Comparison of ENCODE assay signal across 20 mouse cellular contexts in genomic region chr6:87069195-87069900, GRCm38 (mm10). TPM values are rescaled to one million over a fixed set of nuclear protein-coding genes. Genes with fewer than 3 reads are reported as not detected.
DNase-seq lines count a peak whose midpoint lies in the region; ATAC-seq and TF ChIP-seq lines count a peak whose summit lies in the region.
"Had no signal": no experiment of that assay in that cellular context is flagged by ENCODE, and none has a peak within 500 bp of the region (broad histone marks: within the 10 kb centered on the region; RNA-seq: fewer than 3 reads in every experiment).

No protein-coding gene starts in this region.

- H3K36me3 ChIP-seq in CH12.LX (replicated peaks in 1 of 2; ENCODE audit: control insufficient read depth in 1 of 2, insufficient read depth in 1 of 2, low read length in 1 of 2): peaks cover 34 to 84% of the 10 kb centered on the region in 2 experiments
- H3K36me3 ChIP-seq in lung, embryonic 14.5 days (ENCODE audit: insufficient read depth): peaks cover 96% of the 10 kb centered on the region
- peaks cover 32% of the 10 kb centered on the region for H3K36me3 ChIP-seq in myocyte (ENCODE audit: control insufficient read depth, insufficient read depth)

- in situ Hi-C loops in CH12.LX (cut with MboI; ENCODE audit: low pct_ligation_motif_present, low pct_unique_long_range_greater_than_20kb, low sequenced_read_pairs): no loop called here

- TF ChIP-seq CTCF in CH12.LX (conservative IDR thresholded peaks at IDR 0.05 in 1 of 2, IDR thresholded peaks at IDR 0.05 in 1 of 2; ENCODE audit: low read depth in 2 of 2, low read length in 2 of 2): no peak
- no peak for TF ChIP-seq CTCF in lung, embryonic 14.5 days (IDR thresholded peaks at IDR 0.05; ENCODE audit: low read depth)

- H3ac ChIP-seq in myocyte (ENCODE audit: control insufficient read depth, insufficient read length): no peak overlapping the region

- peak; percentile 95 for TF ChIP-seq EP300 in CH12.LX (IDR thresholded peaks at IDR 0.05; ENCODE audit: low read length)

- peak overlapping the region; percentile 37 for H3K4me2 ChIP-seq in CH12.LX (ENCODE audit: insufficient read depth, low read depth, poor library complexity, severe bottlenecking)
- no peak overlapping the region for H3K4me2 ChIP-seq in lung, embryonic 14.5 days
- H3K4me2 ChIP-seq in myocyte (ENCODE audit: low read depth): peak overlapping the region; percentile 41
- H3K4me2 ChIP-seq: forebrain, embryonic 12.5 days; limb, embryonic 13.5 days had no signal

- 0 out of 2 replicates have a peak, but pooled peaks have one; percentile 20 for TF ChIP-seq POLR2A in CH12.LX (IDR thresholded peaks at IDR 0.05; ENCODE audit: low read depth, low read length)
- no peak for TF ChIP-seq POLR2A in myocyte (IDR thresholded peaks at IDR 0.05; ENCODE audit: insufficient read length, low read depth)

- H3K9ac ChIP-seq in CH12.LX (ENCODE audit: insufficient read depth, low read depth): peak overlapping the region; percentile 36
- no peak overlapping the region for H3K9ac ChIP-seq in lung, embryonic 14.5 days
- H3K9ac ChIP-seq: forebrain, embryonic 12.5 days; limb, embryonic 13.5 days had no signal

- DNase-seq in CH12.LX (ENCODE audit: extremely low read depth) (peak; percentile 82), adipocyte (ENCODE audit: low spot score) (peak; percentile 51)
- DNase-seq in lung, embryonic 14.5 days: peak; percentile 61
- no peak for DNase-seq in kidney, adult 8-10 months
- no peak for DNase-seq in thymus, postnatal 0 days (ENCODE audit: low spot score)
- no peak for DNase-seq in left cerebral cortex, adult 18-20 months (ENCODE audit: low spot score in 2 of 2)
- DNase-seq: adrenal gland, adult 2 months; cerebellum, postnatal 14 days; kidney, postnatal 14 days; thymus, adult 18-20 months had no signal

- dilution Hi-C loops in CH12.LX (cut with MboI; ENCODE audit: extremely low pct_ligation_motif_present, extremely low pct_unique_long_range_greater_than_20kb, low sequenced_read_pairs): no loop called here

- peaks cover 28 to 73% of the 10 kb centered on the region in 2 experiments for H3K4me1 ChIP-seq in CH12.LX (ENCODE audit: control insufficient read depth in 1 of 2, insufficient read depth in 2 of 2)
- H3K4me1 ChIP-seq in lung, embryonic 14.5 days (ENCODE audit: insufficient read depth): no peaks in the 10 kb centered on the region
- H3K4me1 ChIP-seq: forebrain, embryonic 12.5 days had no signal

- H3K27ac ChIP-seq in CH12.LX (ENCODE audit: insufficient read depth, low read depth): peak overlapping the region; percentile 90
- H3K27ac ChIP-seq in lung, embryonic 14.5 days (ENCODE audit: low read depth): 0 out of 2 replicates have a peak overlapping the region, but pooled peaks have one; percentile 24
- H3K27ac ChIP-seq: forebrain, embryonic 12.5 days; heart, embryonic 10.5 days; hindbrain, postnatal 0 days; limb, embryonic 13.5 days had no signal

- no peaks in the 10 kb centered on the region for H3K27me3 ChIP-seq in CH12.LX (replicated peaks)
- no peaks in the 10 kb centered on the region for H3K27me3 ChIP-seq in lung, embryonic 14.5 days (ENCODE audit: insufficient read depth, low read length)
- H3K27me3 ChIP-seq in myocyte (ENCODE audit: control insufficient read depth, insufficient read depth, insufficient read length): no peaks in the 10 kb centered on the region
- H3K27me3 ChIP-seq: forebrain, embryonic 12.5 days; limb, embryonic 13.5 days had no signal

- TF ChIP-seq RAD21 in CH12.LX (IDR thresholded peaks at IDR 0.05; ENCODE audit: low read depth, low read length): no peak; the same call in 1 of the 2 replicates

- WGBS in lung, embryonic 14.5 days: 24% methylated on average over 7 of the region's 7 CpGs

- no peak overlapping the region for H3K4me3 ChIP-seq in CH12.LX (replicated peaks in 1 of 3; ENCODE audit: low read depth in 2 of 3, low read length in 2 of 3, poor library complexity in 1 of 3)
- no peak overlapping the region for H3K4me3 ChIP-seq in lung, embryonic 14.5 days (ENCODE audit: low read depth, low read length)
- no peak overlapping the region for H3K4me3 ChIP-seq in myocyte
- H3K4me3 ChIP-seq: forebrain, embryonic 12.5 days; heart, embryonic 10.5 days; limb, embryonic 13.5 days had no signal

- peak; percentile 38; the same call in 1 of the 2 replicates for ATAC-seq in lung, embryonic 14.5 days (ENCODE audit: insufficient read depth)
- ATAC-seq: hindbrain, postnatal 0 days; midbrain, embryonic 16.5 days had no signal

- no peaks in the 10 kb centered on the region for H3K9me3 ChIP-seq in CH12.LX (replicated peaks; ENCODE audit: low read length)
- no peaks in the 10 kb centered on the region for H3K9me3 ChIP-seq in lung, embryonic 14.5 days (ENCODE audit: low read depth, low read length)
- H3K9me3 ChIP-seq: forebrain, embryonic 12.5 days; heart, embryonic 10.5 days; limb, embryonic 13.5 days had no signal

- H3K79me2 ChIP-seq in CH12.LX (replicated peaks; ENCODE audit: control insufficient read depth, extremely low read depth, insufficient read depth, poor library complexity, severe bottlenecking): peaks cover 2% of the 10 kb centered on the region; the same call in 1 of the 2 replicates
- H3K79me2 ChIP-seq in myocyte (ENCODE audit: control insufficient read depth, insufficient read depth): no peaks in the 10 kb centered on the region

TF ChIP-seq in CH12.LX, 34 proteins besides CTCF, POLR2A, EP300 and RAD21 (continues in another document):
- TF ChIP-seq JUND (conservative IDR thresholded peaks at IDR 0.05; ENCODE audit: low read depth, low read length) (peak; percentile 57), MYC (IDR thresholded peaks at IDR 0.05; ENCODE audit: low read depth, low read length) (no peak), ZC3H11A (IDR thresholded peaks at IDR 0.05; ENCODE audit: low read depth, low read length) (no peak), CHD2 (IDR thresholded peaks at IDR 0.05; ENCODE audit: low read length) (no peak; the same call in none of the 2 replicates), KAT2A (IDR thresholded peaks at IDR 0.05; ENCODE audit: insufficient replicate concordance, low read length) (no peak), SIN3A (IDR thresholded peaks at IDR 0.05; ENCODE audit: low read length) (peak; percentile 56), POLR2AphosphoS2 (IDR thresholded peaks at IDR 0.05; ENCODE audit: low read depth, low read length) (no peak), HCFC1 (IDR thresholded peaks at IDR 0.05; ENCODE audit: low read depth, low read length) (peak; percentile 39; the same call in 1 of the 2 replicates), CHD1 (IDR thresholded peaks at IDR 0.05; ENCODE audit: low read depth, low read length) (peak; percentile 99), UBTF (IDR thresholded peaks at IDR 0.05; ENCODE audit: low read depth, low read length) (no peak), MAFK (IDR thresholded peaks at IDR 0.05; ENCODE audit: insufficient replicate concordance, low read length) (0 out of 2 replicates have a peak, but pooled peaks have one; percentile 59), USF1 (IDR thresholded peaks at IDR 0.05; ENCODE audit: low read depth, low read length) (no peak), ELF1 (IDR thresholded peaks at IDR 0.05; ENCODE audit: low read depth, low read length) (no peak), GABPA (IDR thresholded peaks at IDR 0.05; ENCODE audit: insufficient replicate concordance, low read depth, low read length) (no peak), NELFE (IDR thresholded peaks at IDR 0.05; ENCODE audit: low read depth, low read length) (no peak)

TF ChIP-seq in myocyte, 11 proteins besides CTCF, POLR2A, EP300 and RAD21:
- no peak for TF ChIP-seq TCF3 (IDR thresholded peaks at IDR 0.05; ENCODE audit: insufficient read length, low read depth)
- TF ChIP-seq MAX (IDR thresholded peaks at IDR 0.05; ENCODE audit: low read depth): no peak
- TF ChIP-seq SRF (IDR thresholded peaks at IDR 0.05; ENCODE audit: control insufficient read depth, insufficient read length, low read depth): no peak
- TF ChIP-seq E2F4 (IDR thresholded peaks at IDR 0.05; ENCODE audit: insufficient read depth): no peak
- TF ChIP-seq MYOD1 (IDR thresholded peaks at IDR 0.05; ENCODE audit: control insufficient read depth in 1 of 3, insufficient read length in 2 of 3, low read depth in 2 of 3): no peak
- no peak for TF ChIP-seq USF1 (IDR thresholded peaks at IDR 0.05; ENCODE audit: low read depth)
- no peak for TF ChIP-seq MYOG (IDR thresholded peaks at IDR 0.05; ENCODE audit: control insufficient read depth in 1 of 3, insufficient read depth in 1 of 3, insufficient read length in 2 of 3, low read depth in 2 of 3)
- no peak for TF ChIP-seq CEBPB (IDR thresholded peaks at IDR 0.05; ENCODE audit: insufficient read depth, poor library complexity, severe bottlenecking)
- no peak for TF ChIP-seq TCF12 (IDR thresholded peaks at IDR 0.05; ENCODE audit: insufficient read depth, poor library complexity, severe bottlenecking)
- TF ChIP-seq REST (IDR thresholded peaks at IDR 0.05; ENCODE audit: insufficient read depth, insufficient read length): no peak
- no peak for TF ChIP-seq POLR2AphosphoS2 (IDR thresholded peaks at IDR 0.05; ENCODE audit: insufficient read length, low read depth)

RNA-seq across cellular contexts. Expression of gene Gfpt1, which starts 26.7 kb away (rescaled TPM):
- total RNA-seq in CH12.LX (2012; rRNA removed) (32.1 and 32.6 TPM in 2 replicates), CH12.LX (2014; rRNA removed) (22.8 and 24.9 TPM in 2 replicates)
- polyA plus RNA-seq in CH12.LX (2012; ENCODE audit: insufficient read length, low read depth) (34.8 and 35.3 TPM in 2 replicates), myocyte (2012; fragmentation: generic; extraction: Trizol) (13.4 TPM)
- polyA plus RNA-seq in lung, embryonic 14.5 days (2014; fragmentation: Nextera tagmentation; extraction: Ambion mirVana): 22.1 and 25.7 TPM in 2 replicates
- 10.8 and 11.3 TPM in 2 replicates for polyA plus RNA-seq in thymus, postnatal 0 days (2015; fragmentation: Nextera tagmentation; extraction: Ambion mirVana)
- 10 to 100 TPM; 53.1 to 57.6 TPM for total RNA-seq in left cerebral cortex, adult 18-20 months (2021)

RNA-seq across cellular contexts. Expression of gene D6Ertd527e, which starts 35.2 kb away (rescaled TPM):
- total RNA-seq in CH12.LX (2012; rRNA removed) (0.08 and 0.34 TPM in 2 replicates), CH12.LX (2014; rRNA removed) (not detected in 2 replicates)
- polyA plus RNA-seq in CH12.LX (2012; ENCODE audit: insufficient read length, low read depth) (0.10 TPM in 1 of 2 replicates, not detected in the other), myocyte (2012; fragmentation: generic; extraction: Trizol) (0.11 TPM)
- polyA plus RNA-seq in lung, embryonic 14.5 days (2014; fragmentation: Nextera tagmentation; extraction: Ambion mirVana): 0.53 and 0.69 TPM in 2 replicates
- polyA plus RNA-seq in thymus, postnatal 0 days (2015; fragmentation: Nextera tagmentation; extraction: Ambion mirVana): 0.18 and 0.25 TPM in 2 replicates
- not detected for total RNA-seq in left cerebral cortex, adult 18-20 months (2021)
- total RNA-seq: adrenal gland, adult 2 months; heart, postnatal 25 days; layer of hippocampus, postnatal 14 days; megakaryocyte progenitor cell, adult 5-6 weeks had no signal
- polyA plus RNA-seq: heart, embryonic 10.5 days; neural tube, embryonic 14.5 days had no signal

Comparison
In these comparisons a context has a peak if more than half of its experiments do, and no peak if none do; other contexts are left out.
1. DNase-seq: peak in CH12.LX (single experiment), adipocyte (single experiment) and lung, embryonic 14.5 days (single experiment); none in kidney, adult 8-10 months (0 of 2), thymus, postnatal 0 days (single experiment) and left cerebral cortex, adult 18-20 months (0 of 2).